Mouse (Mus musculus) left cerebral cortex, postnatal 4 days (tissue): ENCODE measurements around the gene Zfp786. TPM values are rescaled to one million over a fixed set of nuclear protein-coding genes. Genes with fewer than 3 reads are reported as not detected.

Experiments
- DNase-seq: peaks from one replicate; pipeline ENCODE4 v3.0.0-alpha.2; 2022
- intact Hi-C: fragments of 180-260 bp; cut with DNase I; formaldehyde crosslinking; loops from one replicate; pipeline ENCODE4 v1.15.1; 2025
- total RNA-seq, 2 experiments: library from RNA; stranded (reverse); gene quantifications; 2 replicates each; pipeline ENCODE4 v1.2.3; 2021

Gene Zfp786
- total RNA-seq, 2 experiments from 2014 or later: 12.4 to 13.9 TPM

- intact Hi-C loops: no loop called here
These were observed 8.9 kb downstream of the Zfp786 start for GRCm38 (mm10) chr6:47821776-47822175.

GRCm38 (mm10) chr6:47821236-47821635 lies 9.4 kb downstream of the Zfp786 start:
- intact Hi-C loops: no loop called here
- DNase-seq: no peak

More at GRCm38 (mm10) chr6:47821776-47822175, 8.9 kb downstream of the Zfp786 start:
- DNase-seq: no peak

GRCm38 (mm10) chr6:47819626-47820325 lies 10.9 kb downstream of the Zfp786 start:
- peak; percentile 38 for DNase-seq
- intact Hi-C loops: no loop called here

- no peak for DNase-seq
- intact Hi-C loops: no loop called here
These were observed 11.9 kb downstream of the Zfp786 start for GRCm38 (mm10) chr6:47818721-47819120.

- intact Hi-C loops: no loop called here
- DNase-seq: no peak
These were observed 14.5 kb downstream of the Zfp786 start for GRCm38 (mm10) chr6:47816151-47816550.

- DNase-seq: peak; percentile 98
- intact Hi-C loops: no loop called here
These were observed 17.3 kb downstream of the Zfp786 start, which contains the start of gene Pdia4 for GRCm38 (mm10) chr6:47813257-47813878. TSS of gene Pdia4 (minus strand) at chr6:47813430.

DNA sequence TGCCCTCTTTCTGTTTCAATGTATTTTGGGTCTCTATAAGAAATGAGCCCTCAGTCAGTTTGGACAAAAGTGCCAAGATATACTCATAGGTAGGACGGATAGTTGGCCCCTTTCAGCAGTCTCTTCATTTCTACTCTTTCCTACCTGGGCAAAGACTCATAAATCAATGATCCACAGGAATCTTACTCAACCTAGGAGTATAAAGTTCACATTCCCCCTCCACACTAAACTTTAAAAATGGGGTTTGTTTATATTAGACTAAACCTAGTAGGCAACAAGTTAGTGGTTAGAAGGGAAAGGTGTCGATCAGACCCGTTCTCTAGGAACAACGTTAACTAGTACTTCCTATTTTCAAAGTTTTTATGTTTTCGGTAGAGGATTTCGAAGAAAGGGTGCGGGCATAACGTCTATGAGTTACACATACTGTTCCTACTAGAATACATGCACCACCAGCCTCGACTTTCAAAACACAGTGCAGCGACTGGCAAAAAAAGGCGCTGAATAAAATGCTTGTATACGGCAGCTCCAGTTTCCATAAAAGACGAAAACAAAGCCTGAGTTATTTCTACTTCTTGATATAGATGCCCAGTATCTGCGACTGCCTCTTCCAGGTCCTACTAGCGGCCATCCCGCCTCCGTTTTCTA lies 18.3 kb downstream of the Zfp786 start:
- no peak for DNase-seq
- intact Hi-C loops: no loop called here

DNA sequence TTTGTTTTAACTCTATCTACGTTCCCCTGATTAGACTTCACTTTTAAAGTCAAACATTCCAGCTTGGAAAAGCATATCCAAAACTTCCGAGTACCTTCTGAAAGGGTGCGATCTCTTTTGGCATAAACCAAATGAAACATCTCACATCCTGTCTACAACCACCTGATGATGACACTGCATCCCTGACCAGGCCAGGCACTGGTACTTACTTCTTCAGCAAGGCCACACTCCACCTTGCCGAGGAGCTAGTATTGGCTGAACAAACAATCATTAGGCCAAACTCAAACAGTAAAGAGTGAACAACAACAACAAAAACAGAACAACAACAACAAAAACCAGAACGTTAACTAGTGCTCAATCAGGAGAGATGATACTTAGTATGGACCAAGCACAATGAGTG lies 19.3 kb downstream of the Zfp786 start:
- intact Hi-C loops: no loop called here
- no peak for DNase-seq

GRCm38 (mm10) chr6:47810181-47810580 lies 20.5 kb downstream of the Zfp786 start:
- no peak for DNase-seq
- intact Hi-C loops: no loop called here

- intact Hi-C loops: no loop called here
- no peak for DNase-seq
These were observed 21.6 kb downstream of the Zfp786 start for GRCm38 (mm10) chr6:47809053-47809452.

- intact Hi-C loops: no loop called here
These were observed 22.1 kb downstream of the Zfp786 start for GRCm38 (mm10) chr6:47808545-47808944.

GRCm38 (mm10) chr6:47807419-47807818 lies 23.2 kb downstream of the Zfp786 start:
- DNase-seq: no peak
- intact Hi-C loops: no loop called here

More at GRCm38 (mm10) chr6:47808545-47808944, 22.1 kb downstream of the Zfp786 start:
- DNase-seq: no peak

- DNase-seq: no peak
- intact Hi-C loops: no loop called here
These were observed 25.1 kb downstream of the Zfp786 start for GRCm38 (mm10) chr6:47805520-47805919.

DNA sequence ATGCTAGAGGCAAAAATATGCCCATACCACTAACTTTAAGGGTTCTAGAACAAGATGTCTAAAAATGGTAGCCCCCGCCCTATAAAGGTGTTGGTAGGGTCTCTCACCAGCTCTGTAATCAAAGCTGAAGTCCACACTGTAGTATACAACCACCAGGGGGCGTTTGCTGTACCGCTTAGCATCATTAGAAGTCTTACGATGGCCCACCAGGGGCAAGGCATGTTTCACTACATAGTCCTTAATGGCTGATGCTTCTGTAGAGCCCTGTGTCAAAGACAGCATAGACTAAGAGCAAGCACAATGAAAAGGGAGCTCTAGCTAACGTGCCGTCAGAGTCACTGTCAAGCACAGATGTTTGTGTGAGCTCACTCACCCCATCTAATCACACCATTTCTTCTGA lies 31.6 kb downstream of the Zfp786 start:
- peak; percentile 66 for DNase-seq
- intact Hi-C loops: no loop called here

DNA sequence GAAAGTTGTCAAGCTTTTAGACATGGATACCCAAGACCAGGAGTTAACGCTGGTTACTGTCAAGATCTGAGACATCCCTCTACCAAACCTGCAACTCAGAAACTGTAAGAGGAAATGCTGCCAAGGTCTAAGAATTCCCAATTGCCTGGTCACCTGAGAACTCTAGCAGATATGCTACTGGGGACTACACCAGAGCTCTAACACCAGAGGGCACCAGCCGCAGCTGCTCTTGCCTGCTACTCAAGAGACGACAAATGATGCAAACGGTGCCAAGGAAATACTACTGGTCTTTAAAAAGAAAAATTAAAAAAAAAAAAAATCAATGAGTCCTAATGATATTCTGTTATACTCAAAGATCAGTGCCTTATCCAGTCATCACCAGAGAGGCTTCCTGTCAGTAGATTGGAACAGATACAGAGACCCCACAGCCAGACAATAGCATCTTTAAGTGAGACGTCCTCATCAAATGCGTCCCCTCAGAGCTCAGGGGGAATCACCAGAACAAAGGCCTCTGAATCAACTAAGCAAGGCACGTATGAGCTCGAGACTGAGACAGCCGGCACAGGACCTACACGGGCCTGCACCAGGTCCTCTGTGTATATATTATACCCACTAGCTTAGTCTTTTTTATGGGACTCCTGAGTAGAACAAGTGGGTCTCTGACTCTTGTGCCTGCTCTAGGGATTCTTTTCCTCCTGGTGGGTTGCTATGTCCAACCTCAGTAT lies 36.4 kb downstream of the Zfp786 start:
- intact Hi-C loops: no loop called here

DNA sequence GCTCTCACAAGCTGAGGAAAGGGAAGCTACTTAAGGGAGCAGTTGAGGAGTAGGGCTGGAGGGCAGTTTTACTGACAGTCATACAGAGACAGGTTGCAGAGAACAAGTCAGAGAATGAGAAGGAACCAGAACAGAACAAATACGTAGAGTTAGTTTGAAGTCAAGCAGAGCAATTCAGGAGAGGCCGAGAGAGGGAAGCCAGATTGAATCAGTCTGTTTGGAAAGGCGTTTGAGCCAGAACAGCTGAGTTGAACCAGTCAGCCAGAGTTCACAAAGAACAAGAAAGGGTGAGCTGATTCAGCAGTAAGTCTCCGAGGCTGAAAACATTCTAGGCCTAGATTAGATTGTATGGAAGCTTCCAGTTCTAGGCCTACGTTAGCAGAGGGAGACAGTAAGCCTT lies 37.4 kb downstream of the Zfp786 start:
- no peak for DNase-seq
- intact Hi-C loops: no loop called here

More for the DNA sequence above, 36.4 kb downstream of the Zfp786 start:
- peak; percentile 27 for DNase-seq

- DNase-seq: no peak
- intact Hi-C loops: no loop called here
These were observed 38.1 kb downstream of the Zfp786 start for GRCm38 (mm10) chr6:47792533-47792932.

DNA sequence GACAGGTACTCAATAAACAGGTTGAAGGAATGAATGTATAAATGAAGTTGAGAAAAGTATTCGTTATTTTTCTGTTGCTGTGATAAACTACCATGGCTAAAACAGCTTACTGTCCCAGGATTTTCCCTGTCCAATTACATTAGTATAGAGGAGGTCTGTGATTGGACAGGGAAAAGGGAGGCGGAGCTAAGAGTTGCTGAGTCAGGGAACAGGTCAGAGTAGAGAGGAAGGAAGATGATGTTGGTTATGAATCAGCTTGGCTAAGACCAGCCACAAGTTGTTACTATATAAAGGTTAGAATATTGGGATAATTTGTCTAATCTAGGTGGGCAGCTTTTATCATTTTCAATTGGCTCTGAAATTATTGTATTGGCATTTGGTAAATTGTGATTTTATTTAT lies 39.9 kb downstream of the Zfp786 start:
- intact Hi-C loops: no loop called here
- DNase-seq: no peak

DNA sequence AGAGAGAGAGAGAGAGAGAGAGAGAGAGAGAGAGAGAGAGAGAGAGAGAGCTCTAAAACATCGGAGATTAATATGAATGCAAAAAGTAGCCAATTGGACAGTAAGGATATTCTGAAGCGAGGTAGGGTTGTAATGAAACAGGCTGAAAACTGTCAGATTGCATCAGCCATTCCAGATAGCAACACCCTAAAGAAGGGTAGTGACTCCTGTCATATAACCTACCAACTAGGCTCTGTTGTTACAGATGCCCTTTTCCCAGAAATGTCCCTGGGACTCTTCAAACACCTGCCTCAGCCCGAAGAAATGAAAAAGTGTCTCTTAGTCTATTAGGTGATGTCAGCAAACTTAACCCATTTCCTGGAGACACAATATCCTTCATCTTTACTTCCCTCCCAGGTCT lies 41.8 kb downstream of the Zfp786 start:
- no peak for DNase-seq
- intact Hi-C loops: no loop called here

GRCm38 (mm10) chr6:47787941-47788736 lies 42.5 kb downstream of the Zfp786 start:
- intact Hi-C loops: no loop called here
- DNase-seq: peak; percentile 78
